Mouse (Mus musculus) heart, embryonic 15.5 days (tissue): ENCODE results near the gene Meis1. TPM values are rescaled to one million over a fixed set of nuclear protein-coding genes. Genes with fewer than 3 reads are reported as not detected.

Experiments
- ATAC-seq: fragments of 200-750 bp; cut with Nextera tagmentation; replicated peaks from 2 replicates; pipeline ENCODE4 v1.8.0; 2017; ENCODE audit warnings: low read depth, moderate TSS enrichment; ENCODE audit not compliant: insufficient number of reproducible peaks, insufficient read depth, low FRiP score
- H3K27ac ChIP-seq: fragments of 300-500 bp; sonication (generic); 2 replicates; pipeline ENCODE4 v1.5.1; 2015; ENCODE audit warnings: mild to moderate bottlenecking, inconsistent platforms
- H3K27me3 ChIP-seq: fragments of 300-500 bp; sonication (generic); 2 replicates; pipeline ENCODE4 v1.6.1; 2015; ENCODE audit warnings: inconsistent platforms
- H3K36me3 ChIP-seq: fragments of 300-500 bp; sonication (generic); 2 replicates; pipeline ENCODE4 v1.6.1; 2015; ENCODE audit warnings: mild to moderate bottlenecking, inconsistent platforms
- H3K4me1 ChIP-seq: fragments of 300-500 bp; sonication (generic); replicated peaks from 2 replicates; pipeline ENCODE4 v1.6.1; 2015; ENCODE audit warnings: inconsistent platforms
- H3K4me2 ChIP-seq: fragments of 300-500 bp; sonication (generic); 2 replicates; pipeline ENCODE4 v1.6.1; 2015; ENCODE audit warnings: inconsistent platforms, mild to moderate bottlenecking, moderate library complexity
- H3K4me3 ChIP-seq: fragments of 300-500 bp; sonication (generic); 2 replicates; pipeline ENCODE4 v1.5.1; 2015; ENCODE audit warnings: mild to moderate bottlenecking, inconsistent platforms
- H3K9ac ChIP-seq: fragments of 300-500 bp; sonication (generic); 2 replicates; pipeline ENCODE4 v1.6.1; 2015; ENCODE audit warnings: mild to moderate bottlenecking, inconsistent platforms
- H3K9me3 ChIP-seq: fragments of 300-500 bp; sonication (generic); replicated peaks from 2 replicates; pipeline ENCODE4 v1.6.1; 2016; ENCODE audit warnings: inconsistent platforms
- whole genome bisulfite sequencing: fragments of 180-500 bp; shearing (Covaris S2); methylation state at CpG from one replicate; pipeline ENCODE4 v1.1.7; 2015; ENCODE audit warnings: mixed read lengths; 5-methylcytosine and 5-hydroxymethylcytosine counted together
- polyA plus RNA-seq: library from polyadenylated mRNA; unstranded; fragments of >200 nt; fragmentation: Nextera tagmentation; extraction: Ambion mirVana; gene quantifications from 2 replicates; pipeline ENCODE4 v1.2.1, GENCODE M21; 2015

Gene Meis1
- polyA plus RNA-seq, 1 experiment from 2014 or later: 51.8 TPM

DNA sequence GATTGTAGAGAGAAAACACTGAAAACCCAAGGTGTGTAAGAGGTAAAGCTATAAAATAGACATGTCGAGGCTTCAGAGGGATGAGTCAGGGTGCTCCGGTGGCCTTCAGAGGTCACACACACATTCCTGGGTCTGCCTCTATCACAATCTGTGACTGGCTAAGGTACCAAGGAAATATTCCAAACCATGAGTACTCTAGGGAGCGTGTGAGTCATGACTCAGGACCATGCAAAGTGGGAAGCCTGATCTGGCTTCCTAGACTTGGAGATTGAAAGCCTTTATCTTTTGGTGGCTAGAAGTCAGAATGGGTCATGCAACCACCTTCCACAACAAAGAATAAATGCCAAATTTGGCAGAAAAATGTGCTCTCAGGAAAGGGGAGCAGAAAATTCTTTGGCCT is 98.1 kb downstream of the Meis1 start:
- Histone ChIP-seq H3K4me1 (peaks cover 14% of the 10 kb centered on the region), H3K36me3 (no peaks in the 10 kb centered on the region), H3K27ac (no peak overlapping the region), H3K4me2 (no peak overlapping the region), H3K4me3 (no peak overlapping the region), H3K27me3 (no peaks in the 10 kb centered on the region), H3K9ac (no peak overlapping the region), H3K9me3 (no peaks in the 10 kb centered on the region)
- no peak for ATAC-seq
- 66% methylated on average over 3 of the region's 3 CpGs for WGBS

DNA sequence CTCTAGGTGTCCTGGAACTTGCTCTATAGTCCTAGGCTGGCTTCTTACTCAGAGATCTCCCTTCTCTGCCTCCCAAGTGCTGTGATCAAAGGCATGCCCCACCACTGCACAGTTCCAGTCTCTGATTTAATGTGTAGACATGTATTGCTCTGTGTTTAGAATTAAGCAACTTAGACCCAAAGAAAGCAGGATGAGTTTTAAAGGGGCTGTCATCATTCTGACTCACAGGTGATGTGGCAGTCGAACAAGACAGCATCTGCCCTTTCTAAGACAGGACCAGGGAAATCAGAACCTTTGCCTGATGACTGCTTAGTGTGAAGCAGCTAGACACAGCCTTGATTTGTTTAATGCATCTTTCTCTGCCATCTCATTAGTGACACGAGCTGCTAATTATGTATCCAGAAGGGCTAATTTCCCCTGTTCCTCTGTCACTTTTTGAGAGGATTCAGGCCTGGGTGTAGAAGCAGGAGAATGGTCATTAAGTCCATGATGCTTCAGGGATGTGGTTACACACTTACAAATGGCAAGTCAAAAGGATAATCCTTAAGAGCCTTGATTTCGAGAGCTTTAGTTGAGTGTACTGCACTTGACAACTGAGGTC is 99.5 kb downstream of the Meis1 start:
- H3K4me1 ChIP-seq: 0 out of 2 replicates have a peak, but pooled peaks cover 7% of the 10 kb centered on the region
- no peak overlapping the region for H3K9ac ChIP-seq
- 68% methylated on average over 3 of the region's 3 CpGs for WGBS
- H3K9me3 ChIP-seq: no peaks in the 10 kb centered on the region
- H3K27me3 ChIP-seq: no peaks in the 10 kb centered on the region
- H3K36me3 ChIP-seq: no peaks in the 10 kb centered on the region
- no peak for ATAC-seq
- no peak overlapping the region for H3K4me3 ChIP-seq
- no peak overlapping the region for H3K27ac ChIP-seq
- no peak overlapping the region for H3K4me2 ChIP-seq

DNA sequence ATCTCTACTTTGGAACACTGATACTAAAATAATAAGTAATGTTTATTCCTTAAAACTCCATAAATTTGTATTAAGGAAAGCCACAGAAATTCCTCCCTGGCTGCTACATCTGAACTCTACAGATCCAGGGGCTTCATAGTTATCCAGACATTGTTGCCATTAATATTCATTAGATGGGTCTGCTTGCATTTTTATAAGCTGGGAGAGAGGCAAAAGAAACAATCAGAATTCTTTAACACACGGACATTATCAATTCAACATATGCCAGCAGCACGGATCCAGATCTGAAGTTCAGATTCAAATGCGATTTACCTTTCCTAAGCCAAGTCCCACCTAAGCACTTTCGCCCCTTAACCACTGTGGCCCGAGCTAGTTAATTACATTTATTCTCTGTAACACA is 100.9 kb downstream of the Meis1 start:
- ATAC-seq: no peak

DNA sequence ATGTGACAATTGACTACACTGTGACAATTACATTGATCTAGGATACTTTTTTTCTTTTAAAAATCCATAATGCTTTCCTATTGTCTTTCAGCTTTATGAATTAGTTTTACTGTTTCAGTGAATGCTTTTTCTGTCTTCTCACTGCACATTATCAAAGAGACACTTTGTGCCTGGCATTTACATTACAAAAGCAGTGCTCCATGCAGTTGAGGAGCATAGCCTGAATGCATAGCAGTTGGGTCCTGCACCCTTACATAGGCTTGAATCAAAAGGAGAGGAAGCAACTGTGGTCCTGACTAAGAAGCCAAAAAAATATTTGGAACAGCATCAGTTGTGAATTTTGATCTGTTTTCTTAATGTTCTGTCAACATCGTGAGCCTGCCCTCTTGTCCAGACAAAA is 105.5 kb downstream of the Meis1 start:
- no peaks in the 10 kb centered on the region for H3K9me3 ChIP-seq
- H3K27ac ChIP-seq: 0 out of 2 replicates have a peak overlapping the region, but pooled peaks have one; percentile 36
- H3K4me2 ChIP-seq: no peak overlapping the region
- peaks cover 19% of the 10 kb centered on the region for H3K4me1 ChIP-seq
- ATAC-seq: no peak
- no peak overlapping the region for H3K4me3 ChIP-seq
- no peak overlapping the region for H3K9ac ChIP-seq
- H3K27me3 ChIP-seq: no peaks in the 10 kb centered on the region
- WGBS: 58% methylated on average over 1 of the region's 1 CpGs
- H3K36me3 ChIP-seq: no peaks in the 10 kb centered on the region

More for the DNA sequence above, 100.9 kb downstream of the Meis1 start:
- Histone ChIP-seq H3K4me2 (no peak overlapping the region), H3K4me1 (peaks cover 15% of the 10 kb centered on the region), H3K27ac (no peak overlapping the region), H3K9me3 (no peaks in the 10 kb centered on the region), H3K9ac (no peak overlapping the region), H3K27me3 (no peaks in the 10 kb centered on the region), H3K4me3 (no peak overlapping the region), H3K36me3 (no peaks in the 10 kb centered on the region)
- 86% methylated on average over 5 of the region's 5 CpGs for WGBS

DNA sequence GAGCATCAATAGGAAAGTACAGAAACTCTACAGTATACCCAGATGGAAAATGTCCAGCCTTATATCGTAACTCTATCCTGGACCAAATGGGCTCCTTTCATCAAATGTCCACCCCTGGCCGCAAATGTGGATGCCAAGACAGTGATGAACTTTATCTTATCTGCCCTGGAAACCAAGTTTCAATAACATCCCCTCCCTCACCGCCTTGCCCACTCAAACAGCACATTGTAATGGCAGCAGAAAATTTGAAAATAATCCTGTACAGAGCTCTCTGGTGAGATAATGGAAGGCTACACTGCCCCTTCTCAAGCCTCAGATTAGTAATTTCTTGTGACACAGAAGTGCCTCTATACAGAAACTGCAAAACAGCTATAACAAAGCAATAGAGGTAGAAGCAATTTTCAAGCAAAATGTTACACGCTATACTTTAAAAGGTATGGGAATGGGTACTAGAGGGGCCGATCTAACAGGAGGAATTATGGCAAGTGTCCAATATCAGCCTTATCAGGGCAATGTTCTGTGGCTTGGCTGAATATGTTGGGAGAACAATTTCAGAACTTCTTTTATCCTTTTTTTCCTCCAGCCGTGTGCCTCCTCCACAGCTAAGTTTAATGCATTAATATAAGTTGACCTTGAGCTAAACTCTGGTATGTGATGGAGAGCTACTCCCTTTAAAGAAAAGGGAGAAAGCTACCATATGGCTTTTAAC is 106.3 kb downstream of the Meis1 start:
- Histone ChIP-seq H3K36me3 (no peaks in the 10 kb centered on the region), H3K4me1 (peaks cover 19% of the 10 kb centered on the region), H3K27me3 (no peaks in the 10 kb centered on the region), H3K27ac (peak overlapping the region; percentile 36), H3K9me3 (no peaks in the 10 kb centered on the region), H3K4me2 (no peak overlapping the region), H3K4me3 (no peak overlapping the region), H3K9ac (no peak overlapping the region)
- WGBS: 33% methylated on average over 6 of the region's 6 CpGs
- ATAC-seq: no peak

DNA sequence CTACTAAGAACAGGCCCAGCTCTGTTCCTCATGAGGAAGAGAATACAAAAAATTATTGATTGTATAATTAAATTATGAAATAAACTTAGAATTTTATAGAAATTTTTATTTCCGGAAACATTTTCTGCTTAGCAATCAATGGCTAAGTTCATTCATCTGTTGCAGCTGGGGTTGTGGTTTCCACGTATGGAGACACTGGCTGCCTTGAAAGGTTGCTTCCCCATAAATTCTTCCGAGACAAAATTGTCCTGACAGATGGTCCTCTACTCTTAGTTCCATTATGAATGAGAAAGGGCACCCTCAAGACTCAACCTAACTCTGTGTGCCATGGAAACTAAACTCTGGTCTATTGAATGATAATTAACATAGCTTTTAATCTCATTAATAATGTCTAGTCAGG is 111.9 kb downstream of the Meis1 start:
- Histone ChIP-seq H3K27me3 (no peaks in the 10 kb centered on the region), H3K9me3 (no peaks in the 10 kb centered on the region), H3K27ac (no peak overlapping the region), H3K9ac (no peak overlapping the region), H3K4me2 (no peak overlapping the region), H3K4me3 (no peak overlapping the region), H3K4me1 (no peaks in the 10 kb centered on the region), H3K36me3 (no peaks in the 10 kb centered on the region; the same call in 1 of the 2 replicates)
- 83% methylated on average over 3 of the region's 3 CpGs for WGBS
- ATAC-seq: no peak

DNA sequence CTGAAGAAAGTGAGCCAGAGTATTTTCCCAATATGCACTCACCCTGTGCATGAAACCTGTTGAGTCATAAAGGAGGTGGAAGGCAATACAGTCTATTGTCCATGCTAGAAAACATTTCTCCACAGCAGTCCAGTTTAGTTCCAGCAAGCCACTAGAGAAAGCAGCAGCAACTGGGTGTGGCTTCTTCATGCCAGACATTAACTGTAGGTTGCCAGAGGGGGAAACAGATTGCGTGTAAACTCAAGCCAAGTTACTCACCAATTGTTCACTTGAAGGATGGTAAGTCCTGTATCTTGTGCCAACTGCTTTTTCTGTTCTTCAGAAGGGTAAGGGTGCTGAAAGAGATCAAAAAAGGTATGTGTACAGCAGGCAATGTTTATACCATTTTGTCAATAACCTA is 113.4 kb downstream of the Meis1 start:
- H3K27ac ChIP-seq: no peak overlapping the region
- no peaks in the 10 kb centered on the region for H3K27me3 ChIP-seq
- H3K4me3 ChIP-seq: no peak overlapping the region
- no peak overlapping the region for H3K9ac ChIP-seq
- H3K9me3 ChIP-seq: no peaks in the 10 kb centered on the region
- H3K36me3 ChIP-seq: no peaks in the 10 kb centered on the region; the same call in 1 of the 2 replicates
- H3K4me2 ChIP-seq: no peak overlapping the region
- H3K4me1 ChIP-seq: 0 out of 2 replicates have a peak, but pooled peaks cover 2% of the 10 kb centered on the region
- WGBS: 71% methylated on average over 1 of the region's 1 CpGs
- no peak for ATAC-seq

DNA sequence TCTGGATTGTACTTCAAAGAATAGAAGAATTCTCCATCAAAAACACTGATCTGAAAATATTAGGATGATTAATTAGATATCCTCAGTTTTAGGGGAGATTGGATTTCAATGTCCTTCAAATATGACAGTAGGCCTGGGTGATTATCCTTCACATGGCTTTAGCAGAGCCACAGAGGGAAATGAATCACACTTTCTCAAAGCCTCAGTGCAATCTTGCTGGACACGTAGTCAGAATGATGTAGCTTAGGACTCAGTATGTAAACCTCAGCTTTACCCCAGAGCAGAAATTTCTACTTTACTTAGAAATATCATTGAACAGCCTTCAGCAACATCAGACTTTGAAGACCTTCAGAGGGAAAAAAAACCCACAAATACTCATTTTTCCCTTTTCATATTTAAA is 113.9 kb downstream of the Meis1 start:
- no peaks in the 10 kb centered on the region for H3K9me3 ChIP-seq
- H3K27ac ChIP-seq: no peak overlapping the region
- 0 out of 2 replicates have a peak, but pooled peaks cover 3% of the 10 kb centered on the region for H3K4me1 ChIP-seq
- no peak overlapping the region for H3K4me3 ChIP-seq
- no peaks in the 10 kb centered on the region; the same call in 1 of the 2 replicates for H3K36me3 ChIP-seq
- WGBS: 67% methylated on average over 1 of the region's 1 CpGs
- H3K4me2 ChIP-seq: no peak overlapping the region
- no peak for ATAC-seq
- no peaks in the 10 kb centered on the region for H3K27me3 ChIP-seq
- no peak overlapping the region for H3K9ac ChIP-seq

DNA sequence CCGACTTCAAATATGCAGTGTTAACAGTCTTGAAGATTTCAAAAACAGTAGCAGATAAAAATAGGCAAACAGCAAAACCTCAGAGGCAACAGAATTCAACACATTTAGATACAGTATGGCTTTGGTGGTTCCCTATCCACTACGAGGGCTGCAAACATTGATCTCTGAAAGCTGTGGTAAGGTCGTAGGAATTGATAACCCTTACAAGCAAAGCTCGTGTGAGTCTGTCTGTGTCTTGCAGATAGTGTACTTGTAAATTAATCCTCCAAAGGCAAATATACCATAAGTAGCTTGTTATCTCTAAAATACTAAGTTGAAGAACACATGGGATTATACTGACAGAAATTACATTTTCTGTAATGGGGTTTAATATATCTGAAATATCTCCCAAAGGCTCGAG is 114.5 kb downstream of the Meis1 start:
- ATAC-seq: no peak
- 62% methylated on average over 5 of the region's 5 CpGs for WGBS
- Histone ChIP-seq H3K4me3 (no peak overlapping the region), H3K9me3 (no peaks in the 10 kb centered on the region), H3K4me2 (no peak overlapping the region), H3K36me3 (no peaks in the 10 kb centered on the region; the same call in 1 of the 2 replicates), H3K27me3 (no peaks in the 10 kb centered on the region), H3K4me1 (peaks cover 6% of the 10 kb centered on the region), H3K27ac (no peak overlapping the region), H3K9ac (no peak overlapping the region)

DNA sequence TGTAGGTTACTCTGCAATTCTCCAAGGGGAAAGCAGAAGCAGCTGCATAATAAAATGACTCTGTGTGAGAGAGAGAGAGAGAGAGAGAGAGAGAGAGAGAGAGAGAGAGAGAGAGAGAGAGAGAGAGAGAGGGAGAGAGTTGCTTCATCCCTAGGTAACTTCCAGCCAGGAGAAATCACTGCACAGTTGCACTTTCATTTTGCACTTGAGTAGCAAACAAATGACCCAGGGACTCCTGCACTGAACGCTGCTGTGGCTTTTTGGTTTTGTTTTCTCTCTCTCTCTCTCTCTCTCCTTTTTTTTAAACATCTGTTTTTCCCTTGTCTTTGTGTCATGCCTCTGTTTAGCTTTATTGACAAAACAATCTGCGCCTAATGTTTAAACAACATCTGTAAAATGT is 118.3 kb downstream of the Meis1 start:
- H3K9me3 ChIP-seq: no peaks in the 10 kb centered on the region
- WGBS: 63% methylated on average over 2 of the region's 2 CpGs
- H3K4me1 ChIP-seq: peaks cover 28% of the 10 kb centered on the region
- no peak overlapping the region for H3K4me2 ChIP-seq
- no peaks in the 10 kb centered on the region; the same call in 1 of the 2 replicates for H3K36me3 ChIP-seq
- no peak overlapping the region for H3K4me3 ChIP-seq
- H3K9ac ChIP-seq: no peak overlapping the region
- ATAC-seq: no peak
- no peak overlapping the region for H3K27ac ChIP-seq
- H3K27me3 ChIP-seq: no peaks in the 10 kb centered on the region

DNA sequence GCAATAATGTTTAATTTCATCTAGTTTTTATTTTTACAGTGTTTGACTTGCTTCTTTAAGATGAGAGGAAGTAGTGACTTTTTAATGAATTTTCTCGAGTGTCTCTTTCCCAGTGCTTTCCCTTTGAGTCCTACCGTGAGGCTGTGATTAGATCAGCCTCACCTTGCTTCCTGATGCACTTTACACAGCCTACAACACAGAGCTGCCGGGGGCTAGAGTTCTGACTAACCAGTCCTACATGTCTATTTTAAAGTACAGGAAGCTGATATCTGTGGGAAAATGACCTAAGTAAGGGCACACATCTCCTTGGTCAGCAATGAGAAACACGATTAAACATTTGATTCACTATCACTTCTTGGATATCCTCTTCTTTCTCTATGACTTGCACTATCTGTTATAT is 119.9 kb downstream of the Meis1 start:
- Histone ChIP-seq H3K9me3 (no peaks in the 10 kb centered on the region), H3K9ac (no peak overlapping the region), H3K4me1 (peaks cover 28% of the 10 kb centered on the region), H3K27ac (0 out of 2 replicates have a peak overlapping the region, but pooled peaks have one; percentile 12), H3K27me3 (no peaks in the 10 kb centered on the region), H3K4me3 (no peak overlapping the region), H3K4me2 (no peak overlapping the region), H3K36me3 (no peaks in the 10 kb centered on the region)
- 18% methylated on average over 4 of the region's 4 CpGs for WGBS
- ATAC-seq: no peak
